Mouse (Mus musculus) gastrocnemius, adult 18-20 months (tissue): ENCODE results near the gene Trf. TPM values are rescaled to one million over a fixed set of nuclear protein-coding genes. Genes with fewer than 3 reads are reported as not detected.

Experiments
- DNase-seq: peaks from one replicate; pipeline ENCODE4 v3.0.0; 2021; ENCODE audit warnings: low spot score
- total RNA-seq, 2 experiments: library from RNA; stranded (reverse); gene quantifications; 2 replicates each; pipeline ENCODE4 v1.2.3; 2021

Trf gene
- total RNA-seq, 2 experiments from 2014 or later, result 18.2 to 29.2 TPM

DNA sequence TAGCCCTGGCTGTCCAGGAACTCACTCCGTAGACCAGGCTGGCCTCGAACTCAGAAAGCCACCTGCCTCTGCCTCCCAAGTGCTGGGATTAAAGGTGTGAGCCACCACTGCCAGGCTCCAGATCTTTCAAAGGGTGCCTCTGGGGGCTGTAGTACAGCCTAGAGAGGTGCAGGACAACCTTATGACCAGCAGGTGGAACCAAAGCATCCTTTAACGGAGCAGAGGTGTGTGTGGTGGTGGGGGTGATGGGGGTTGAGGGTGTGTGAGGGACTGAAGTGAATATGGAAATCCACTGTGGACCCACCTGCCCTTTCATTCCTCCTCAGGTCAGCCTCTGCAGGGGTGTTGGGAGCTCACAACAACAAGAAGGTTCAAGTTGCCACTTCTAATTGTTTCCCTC lies 4.8 kb downstream of the Trf start:
- DNase-seq, result no peak

DNA sequence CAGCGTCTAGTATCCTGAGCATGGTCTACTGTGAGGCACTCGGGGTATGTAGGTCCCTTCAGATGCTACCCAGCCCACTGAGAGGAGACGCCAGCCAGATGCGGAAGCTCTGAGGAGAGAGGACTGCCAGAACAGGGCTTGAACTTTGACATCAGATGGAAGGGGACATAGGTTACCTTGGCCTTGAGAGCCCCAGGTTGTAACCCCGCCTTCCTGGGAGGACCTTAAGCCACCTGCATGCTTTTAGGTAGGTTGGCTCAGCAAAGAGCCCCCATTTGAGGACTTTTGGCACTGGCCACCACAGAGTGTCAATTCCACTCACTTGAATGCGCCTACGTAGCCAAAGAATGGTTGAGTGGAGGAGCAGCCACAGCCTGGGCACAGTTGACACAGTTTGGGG lies 5.5 kb downstream of the Trf start:
- no peak for DNase-seq

DNA sequence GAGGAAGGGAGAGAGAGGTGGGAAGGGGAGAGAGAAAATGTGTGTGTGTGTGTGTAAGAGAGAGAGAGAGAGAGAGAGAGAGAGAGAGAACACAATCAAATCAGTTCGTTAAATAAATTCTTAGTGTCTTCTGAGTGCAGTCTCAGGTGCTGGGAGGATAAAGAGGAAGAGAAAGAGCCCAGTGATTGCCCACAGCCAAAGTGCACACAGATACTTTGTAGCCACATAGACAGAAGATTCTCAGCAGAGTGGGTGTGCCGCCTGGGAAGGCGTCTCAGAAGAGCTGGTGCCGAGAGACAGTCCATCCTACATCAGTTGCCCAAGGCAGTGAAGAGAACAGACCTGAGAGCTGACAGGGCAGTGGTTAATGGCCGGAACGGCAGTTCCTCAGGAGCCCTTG lies 16.0 kb downstream of the Trf start:
- no peak for DNase-seq

DNA sequence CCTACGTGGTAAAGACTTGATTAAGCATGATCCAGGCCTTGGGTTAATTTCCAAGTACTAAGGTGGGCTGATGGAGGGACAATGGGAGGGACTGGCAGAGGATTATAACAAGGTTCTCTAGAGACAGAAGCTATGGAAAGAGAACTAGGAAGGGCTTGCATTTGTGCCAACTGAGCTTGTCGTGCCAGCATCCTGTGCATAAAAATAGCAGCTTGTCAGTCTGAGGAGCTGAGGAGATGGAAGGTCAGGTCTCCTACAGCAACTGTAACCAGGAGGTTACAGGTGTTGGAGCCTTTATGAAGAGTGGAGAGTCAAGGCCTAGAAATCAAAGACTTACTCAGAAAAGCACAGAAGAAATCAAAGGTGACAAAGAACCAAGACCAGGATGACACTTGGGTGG lies 16.6 kb downstream of the Trf start:
- peak; percentile 30 for DNase-seq

DNA sequence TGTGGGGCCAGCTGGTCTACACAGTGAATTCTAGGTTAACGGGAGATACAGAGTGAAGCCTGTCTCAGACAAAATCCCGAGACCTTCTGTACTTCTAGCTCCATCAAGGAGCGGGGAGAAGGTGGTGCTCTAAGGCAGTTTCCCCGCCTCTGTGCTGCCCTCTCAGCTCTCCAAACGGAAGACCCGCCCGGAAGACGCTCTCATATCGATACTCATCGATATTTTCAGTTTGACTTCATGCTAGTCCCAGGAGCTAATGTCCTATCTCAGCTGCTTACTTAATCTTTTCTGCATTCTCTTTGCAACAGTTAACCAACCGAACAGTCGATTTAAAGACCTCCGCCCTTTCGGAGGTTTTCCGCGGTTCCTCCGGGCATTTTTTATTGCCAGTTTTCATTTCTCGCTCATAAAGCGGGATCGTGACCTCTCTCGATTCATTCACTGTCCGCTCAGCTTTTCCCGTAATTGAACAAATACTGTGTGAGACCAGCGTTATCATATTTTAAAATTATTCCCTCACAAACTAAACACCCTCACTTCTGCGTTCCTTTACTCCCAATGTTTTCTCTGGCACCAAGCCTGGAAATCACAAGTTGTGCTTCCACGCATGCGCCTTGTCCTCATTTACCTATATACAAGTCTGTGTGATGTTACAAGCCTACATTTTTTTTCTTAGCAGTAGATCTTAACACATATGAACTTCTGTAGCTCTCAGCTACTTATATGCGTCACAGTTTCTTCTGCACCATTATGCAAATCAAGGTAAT lies 17.4 kb downstream of the Trf start:
- DNase-seq, result no peak

DNA sequence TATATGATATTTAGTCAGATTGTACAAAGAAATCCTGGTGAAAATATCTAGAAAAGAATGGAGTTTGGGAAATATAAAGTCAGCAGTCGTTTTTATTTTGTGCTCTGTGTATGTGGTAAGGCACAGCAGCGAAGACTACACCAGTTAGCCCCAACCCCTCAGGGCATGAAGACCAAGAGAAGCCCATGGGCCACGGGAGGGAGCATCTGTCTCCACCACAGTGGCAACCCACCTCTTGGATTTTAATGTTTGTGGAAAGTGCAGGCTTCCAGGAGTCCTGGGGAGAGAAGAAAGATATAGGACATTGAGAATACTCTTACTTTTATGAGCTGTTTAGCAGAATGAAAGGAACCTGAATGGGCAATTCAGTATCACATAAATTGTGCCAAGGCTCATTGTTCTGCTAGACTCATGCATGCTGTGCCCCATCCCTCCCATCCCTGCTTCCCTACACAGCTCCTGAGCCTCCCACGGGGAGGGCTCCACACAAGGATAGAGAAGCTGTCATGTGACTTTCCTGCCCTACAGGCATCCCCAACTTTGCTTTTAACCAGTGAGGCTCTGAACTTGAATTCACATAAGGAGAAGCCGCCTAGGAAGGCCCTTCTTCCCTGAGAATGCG lies 21.3 kb downstream of the Trf start:
- no peak for DNase-seq

DNA sequence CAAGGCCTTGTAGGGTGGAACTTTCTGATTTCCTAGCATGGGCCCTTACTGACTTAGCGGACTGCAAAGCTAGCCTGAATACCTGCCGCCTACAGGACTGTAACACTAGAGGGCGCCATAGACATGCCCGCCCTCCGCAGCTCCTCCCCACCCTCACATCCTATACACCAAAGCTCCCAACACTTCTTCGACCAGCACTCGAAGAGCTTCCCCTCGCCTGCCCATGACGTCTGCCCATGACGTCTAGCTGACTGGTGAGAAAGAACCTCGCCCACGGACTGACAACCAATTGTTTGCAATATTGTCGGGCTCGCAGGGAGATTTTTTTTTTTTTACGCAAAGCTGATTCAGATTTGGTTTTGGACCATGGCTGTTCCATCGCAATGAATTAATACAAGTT lies 22.4 kb downstream of the Trf start:
- DNase-seq, result peak; percentile 59

DNA sequence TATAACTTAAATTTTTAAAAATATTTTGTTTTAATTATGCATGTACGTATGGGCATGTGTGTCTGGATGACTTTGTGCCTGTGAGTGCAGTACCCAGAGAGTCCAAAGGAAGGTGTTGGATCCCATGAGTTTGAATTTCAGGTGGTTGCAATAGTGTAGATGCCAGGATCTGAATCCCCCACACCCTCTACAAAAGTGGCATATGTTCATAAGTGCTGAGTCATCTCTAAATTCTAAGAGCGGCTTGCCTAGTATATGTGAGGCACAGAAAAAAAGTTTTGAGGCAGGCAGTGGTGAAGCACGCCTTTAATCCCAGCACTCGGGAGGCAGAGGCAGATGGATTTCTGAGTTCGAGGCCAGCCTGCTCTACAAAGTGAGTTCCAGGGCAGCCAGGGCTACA lies 24.5 kb downstream of the Trf start:
- no peak for DNase-seq

DNA sequence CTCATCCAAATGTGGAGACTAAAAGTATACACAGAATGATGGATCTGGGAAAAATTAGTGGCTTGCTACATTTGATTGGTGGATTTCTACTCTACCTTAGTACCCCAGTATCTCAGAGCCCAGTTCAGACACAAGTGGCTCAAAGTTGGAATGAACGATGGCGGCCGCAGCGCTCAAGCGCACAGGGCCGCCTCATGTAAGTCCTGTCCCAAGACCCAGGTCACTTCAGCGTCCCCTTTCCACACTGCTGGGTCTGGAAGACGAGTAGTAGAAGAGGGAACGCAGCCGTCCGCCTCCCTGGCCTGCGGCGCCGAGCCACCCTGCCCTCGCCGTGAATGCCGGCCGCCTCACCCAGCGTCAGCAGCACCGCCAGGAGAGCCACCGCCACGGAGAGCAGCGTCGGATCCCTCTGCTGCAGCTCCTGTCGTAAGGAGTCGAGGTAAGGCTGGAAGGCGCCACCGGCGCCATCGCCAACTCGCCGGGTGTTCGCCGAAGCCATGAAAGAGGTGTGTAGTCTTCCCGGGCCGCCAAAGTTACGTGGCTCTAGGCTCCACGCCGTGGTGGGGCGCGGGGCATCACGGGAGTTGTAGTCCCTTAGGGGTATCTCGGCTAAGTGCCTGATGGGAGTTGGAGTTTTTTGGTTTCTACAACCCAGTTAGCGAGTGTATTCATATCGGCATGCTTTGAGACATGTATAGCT lies 28.5 kb downstream of the Trf start, which contains the start of gene Srprb:
Gene Srprb, minus strand, starts transcription at position 577 of the 700 bp plus-strand sequence.
- DNase-seq, result peak; percentile 95

DNA sequence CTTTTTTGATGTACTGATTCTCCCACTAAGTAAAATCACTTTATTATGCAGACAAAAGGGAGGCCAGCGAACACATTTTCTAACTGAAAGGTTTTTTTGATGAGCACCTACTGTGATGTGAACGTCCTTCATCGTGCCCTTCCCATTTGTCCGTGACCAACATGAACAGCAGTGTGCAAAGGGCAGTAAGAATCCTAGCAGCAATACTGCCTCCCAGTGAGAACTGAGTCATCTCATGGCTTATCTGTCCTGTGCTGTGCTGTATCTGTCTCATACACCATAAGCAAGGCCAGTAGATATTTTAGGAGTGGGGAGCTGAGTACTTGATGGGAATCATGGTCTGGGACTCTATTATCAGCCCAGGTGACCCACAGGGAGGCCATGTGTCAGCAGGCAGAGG lies 41.8 kb downstream of the Trf start:
- no peak for DNase-seq

DNA sequence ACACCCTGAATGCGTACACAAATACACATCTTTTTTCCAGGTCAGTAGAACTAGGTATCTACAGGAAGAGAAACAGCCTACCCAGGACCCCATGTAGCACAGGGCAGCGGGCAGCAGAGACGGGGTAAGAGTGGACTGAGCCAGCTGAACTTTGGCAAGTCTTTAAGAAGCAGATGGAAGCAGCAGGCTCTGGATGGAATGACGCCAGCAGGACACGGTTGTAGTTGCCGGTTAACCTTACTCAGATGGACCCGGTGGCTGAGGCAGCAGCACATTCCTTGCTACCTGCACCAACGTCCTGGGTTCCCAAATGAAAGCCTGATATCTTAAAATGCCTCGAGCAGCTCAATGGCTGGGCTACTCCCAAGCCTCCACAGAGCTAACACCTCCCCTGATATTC lies 43.5 kb downstream of the Trf start:
- no peak for DNase-seq

DNA sequence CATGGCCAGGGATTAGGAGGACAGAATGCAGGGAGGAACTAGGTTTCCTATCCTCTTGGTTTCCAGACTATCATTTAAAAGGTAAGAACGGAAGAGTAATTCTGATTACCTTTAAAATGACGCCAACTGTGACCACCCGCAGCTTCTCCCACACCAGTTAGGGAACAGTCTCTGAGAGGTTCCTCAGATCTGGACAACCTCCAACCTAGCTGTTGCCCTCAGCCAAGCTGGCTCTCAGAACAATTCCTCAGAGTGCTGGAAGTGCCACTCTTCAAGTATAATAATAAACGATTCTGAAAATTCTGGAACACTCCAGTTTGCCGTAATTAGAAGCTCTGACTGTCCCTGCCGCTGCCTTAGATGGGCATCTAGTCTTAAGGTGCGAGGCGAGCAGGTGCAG lies 44.3 kb downstream of the Trf start:
- DNase-seq, result no peak

DNA sequence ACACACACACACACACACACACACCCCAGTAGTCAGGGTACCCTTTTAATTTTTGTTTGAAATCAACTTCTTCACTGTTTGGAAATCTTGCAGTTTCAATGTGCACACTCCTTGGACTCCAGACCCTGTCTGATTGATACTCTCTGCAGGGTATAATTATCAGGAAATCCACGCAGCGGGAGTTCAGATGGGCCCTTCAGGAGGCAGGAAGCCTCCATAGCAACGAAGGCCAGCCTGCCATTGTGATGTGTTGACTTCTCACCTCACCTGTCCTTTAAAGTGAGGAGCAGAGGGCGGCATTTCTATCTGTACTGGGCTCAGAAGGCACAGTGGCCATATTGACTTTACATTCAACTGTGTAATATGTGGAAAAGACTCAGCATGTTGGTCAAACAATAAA lies 45.4 kb downstream of the Trf start:
- DNase-seq, result no peak

DNA sequence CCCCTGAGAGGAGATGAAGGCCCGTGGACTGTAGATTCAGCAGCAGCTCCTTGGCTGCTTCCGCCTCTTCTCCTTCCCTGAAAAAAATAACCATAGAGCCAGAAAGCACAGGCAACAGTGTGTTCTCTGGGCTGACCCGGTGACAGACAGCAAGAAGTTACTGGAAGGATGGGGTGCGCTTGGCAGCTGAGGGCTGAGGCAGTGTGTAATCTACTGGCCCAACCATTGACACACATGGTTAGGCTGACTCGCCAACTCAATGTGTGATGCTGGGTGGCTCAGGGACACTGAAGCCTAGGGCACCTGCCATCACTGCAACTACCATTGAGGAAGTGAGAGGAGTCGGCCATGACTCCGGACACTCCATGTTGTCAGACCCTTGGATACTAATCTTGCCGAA lies 48.4 kb downstream of the Trf start:
- DNase-seq, result no peak

DNA sequence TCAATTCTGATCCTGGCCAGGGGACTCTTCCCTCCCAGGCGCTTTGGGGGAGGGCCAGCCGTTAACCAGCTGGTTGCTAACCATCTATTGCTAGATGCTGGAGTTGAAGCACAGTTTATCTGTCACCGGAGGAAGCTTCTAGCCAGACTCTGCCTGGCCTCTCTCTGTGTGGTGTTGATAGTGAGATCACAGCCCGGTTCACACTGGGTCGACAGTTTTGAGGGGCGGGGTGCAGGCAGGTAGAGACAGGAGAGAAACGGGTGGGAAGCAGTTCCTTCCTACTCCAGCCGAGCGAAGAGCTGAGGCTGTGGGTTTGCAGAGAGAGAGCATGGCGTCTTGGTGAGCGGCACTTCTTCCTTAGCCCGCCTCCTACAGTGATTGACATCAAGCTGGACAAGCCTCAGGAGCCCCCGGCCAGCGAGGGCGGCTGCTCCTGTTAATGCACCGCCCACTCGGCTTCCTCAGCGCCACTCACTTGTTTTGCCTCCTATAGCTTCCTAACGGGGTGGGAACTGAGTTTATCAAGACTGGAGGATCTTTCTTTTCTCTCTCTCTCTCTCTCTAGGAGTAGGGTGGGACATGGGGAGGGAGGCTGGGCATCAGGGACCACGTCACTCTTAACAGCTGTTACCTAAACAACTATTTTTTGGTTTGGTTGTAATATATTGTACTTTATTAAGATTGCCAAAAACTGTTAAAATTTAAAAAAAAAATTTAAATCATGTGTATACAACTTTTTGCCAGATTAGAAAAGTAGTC lies 49.3 kb downstream of the Trf start:
- peak; percentile 73 for DNase-seq

DNA sequence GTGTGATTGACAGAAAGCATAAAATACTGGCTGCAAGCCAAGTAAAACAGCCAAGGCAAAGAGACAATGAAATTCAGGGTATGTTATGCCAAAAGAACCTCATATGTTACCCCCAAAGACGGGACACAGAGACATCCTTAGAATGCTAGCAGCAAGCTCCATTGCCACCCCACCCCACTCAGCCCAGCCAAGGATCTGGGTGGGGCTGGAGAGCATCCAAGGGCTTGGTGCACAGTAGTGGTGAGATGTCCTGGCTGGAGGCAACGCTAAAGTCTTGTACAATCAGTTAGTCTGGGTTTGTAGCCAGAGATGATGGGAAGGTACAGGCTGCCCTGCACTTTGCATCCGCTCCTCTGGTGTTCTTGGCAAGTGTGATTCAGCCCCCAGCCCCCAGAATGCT lies 49.9 kb downstream of the Trf start:
- peak; percentile 68 for DNase-seq

DNA sequence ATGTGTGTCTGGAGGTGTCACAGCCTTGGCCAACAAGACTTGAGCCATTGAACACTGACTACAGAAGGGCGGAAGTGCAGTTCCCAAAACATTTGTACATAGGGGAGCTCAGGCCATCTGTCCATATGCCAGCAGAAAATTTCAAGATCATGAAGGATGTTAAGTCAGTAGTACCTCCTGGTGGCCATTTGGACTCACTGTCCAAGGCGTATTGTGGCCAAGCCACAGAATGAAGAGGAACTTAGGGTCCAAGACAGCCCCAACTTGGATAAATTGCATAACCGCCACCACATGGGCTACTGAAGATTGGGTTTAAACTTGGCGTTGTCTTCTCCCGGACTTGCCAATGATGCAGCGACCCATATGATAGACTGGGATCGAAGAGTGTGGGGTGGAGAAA lies 54.6 kb downstream of the Trf start:
- DNase-seq, result no peak

DNA sequence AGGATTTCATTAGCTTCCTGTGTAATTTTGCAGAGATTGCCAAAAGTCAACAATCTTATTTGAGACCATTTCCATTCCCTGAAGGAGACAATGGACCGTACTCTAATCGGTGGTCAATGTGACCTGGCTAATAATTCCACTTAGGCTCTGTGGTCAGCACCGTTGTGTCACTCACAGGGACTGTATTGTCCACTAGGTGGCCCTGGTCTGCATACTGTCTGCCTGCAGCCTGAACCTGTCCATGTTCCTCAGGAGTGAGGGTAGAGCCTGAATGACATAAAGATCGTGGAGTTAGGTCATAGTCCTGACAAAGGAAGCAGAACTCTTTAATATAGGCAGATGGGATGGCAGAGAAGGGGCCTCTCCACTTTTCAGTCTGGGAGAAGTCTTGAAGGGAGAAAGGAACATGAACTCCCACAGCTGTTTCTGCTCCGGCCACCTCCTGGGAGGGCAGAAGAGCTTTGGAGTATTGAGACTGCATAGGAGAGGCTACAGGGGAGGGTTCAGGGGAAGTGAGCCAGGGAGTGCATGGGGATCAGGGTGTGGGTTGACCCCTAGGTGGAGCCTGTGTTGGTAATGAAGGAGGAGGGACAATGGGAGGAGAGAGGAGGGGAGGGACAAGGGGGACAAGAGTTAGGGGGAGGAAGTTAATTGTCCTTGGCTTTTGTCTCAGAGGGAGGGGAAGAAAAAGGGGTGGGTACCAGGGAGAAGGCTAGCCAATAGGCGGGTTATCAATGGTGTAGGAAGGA lies 55.3 kb downstream of the Trf start:
- DNase-seq, result no peak

DNA sequence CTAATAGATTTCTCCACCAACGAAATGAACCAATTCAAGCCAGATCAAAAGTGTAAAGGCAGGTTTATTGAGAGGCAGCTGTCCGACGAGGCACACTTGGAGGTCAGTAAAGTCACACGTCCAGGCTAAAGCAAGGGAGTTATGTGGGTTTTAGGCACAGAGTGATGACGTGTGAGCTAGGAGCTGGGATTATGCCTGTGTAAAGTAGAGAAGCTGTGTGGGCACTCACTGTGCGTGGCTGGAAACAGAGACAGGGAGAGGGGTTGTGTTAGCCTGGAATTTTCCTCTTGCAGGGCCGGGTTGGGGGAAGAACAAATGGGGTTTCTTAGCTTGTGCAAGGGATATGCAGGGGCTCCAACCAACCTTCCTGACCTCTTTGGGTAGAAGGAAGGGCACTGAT lies 61.5 kb downstream of the Trf start:
- DNase-seq, result no peak

DNA sequence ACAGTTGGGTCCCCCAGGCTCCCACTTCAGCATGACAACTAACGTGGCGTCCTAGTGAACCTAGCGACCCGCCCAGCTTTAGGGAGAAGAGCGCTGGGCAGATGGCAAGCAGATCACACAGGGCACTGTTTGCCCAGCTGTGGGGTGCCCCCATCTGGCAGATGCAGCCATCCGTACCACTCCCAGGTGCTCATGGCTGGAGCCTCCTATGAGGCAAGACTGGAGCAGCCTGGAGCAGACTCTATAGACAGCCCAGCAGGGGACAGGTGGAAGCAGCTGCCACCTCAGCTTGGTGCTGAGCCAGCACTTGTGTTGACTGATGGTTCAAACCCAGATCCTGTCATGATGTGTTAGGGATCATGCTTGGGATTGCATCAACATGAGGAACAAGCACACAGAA lies 62.2 kb downstream of the Trf start:
- DNase-seq, result no peak

DNA sequence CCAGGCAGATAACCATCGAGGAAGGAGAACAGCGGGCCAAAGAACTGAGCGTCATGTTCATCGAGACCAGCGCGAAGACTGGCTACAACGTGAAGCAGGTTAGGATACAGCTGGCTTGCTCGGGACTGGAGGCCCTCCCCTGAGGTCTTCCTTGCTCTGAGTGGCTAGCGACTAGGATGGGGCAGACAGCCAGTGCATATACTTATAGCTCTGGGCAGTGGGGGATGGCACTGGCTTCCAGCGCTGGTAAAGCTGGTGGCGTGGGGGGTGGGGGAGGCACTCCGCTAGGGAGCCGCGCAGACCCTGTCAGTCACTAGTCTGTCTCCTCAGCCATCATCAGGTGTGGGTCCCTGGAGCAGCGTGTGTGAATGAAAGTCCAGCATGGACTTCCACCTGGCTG lies 66.4 kb downstream of the Trf start:
- DNase-seq, result no peak
